Mouse (Mus musculus): Measurements from ENCODE around the gene Scnn1b.

Gene Scnn1b

GRCm38 (mm10) chr7:121864858-121865585 is at the start of gene Scnn1b:
Gene Scnn1b (plus strand): TSS chr7:121865038.
- DNase-seq: no peak

- DNase-seq: no peak
These were observed 43.2 kb upstream of the Scnn1b start for GRCm38 (mm10) chr7:121821632-121822031.

- no peak for DNase-seq
These were observed 36.4 kb upstream of the Scnn1b start for GRCm38 (mm10) chr7:121828481-121828880.

GRCm38 (mm10) chr7:121835392-121835791 is 29.4 kb upstream of the Scnn1b start:
- DNase-seq: no peak

GRCm38 (mm10) chr7:121836827-121837226 is 28.0 kb upstream of the Scnn1b start:
- no peak for DNase-seq

GRCm38 (mm10) chr7:121840810-121841209 is 24.0 kb upstream of the Scnn1b start:
- DNase-seq: no peak

GRCm38 (mm10) chr7:121842234-121842633 is 22.6 kb upstream of the Scnn1b start:
- DNase-seq: no peak

GRCm38 (mm10) chr7:121845964-121846363 is 18.9 kb upstream of the Scnn1b start:
- DNase-seq: no peak

- DNase-seq: no peak
These were observed 16.2 kb upstream of the Scnn1b start for GRCm38 (mm10) chr7:121848537-121849168.

GRCm38 (mm10) chr7:121857177-121857884 is 7.5 kb upstream of the Scnn1b start:
- DNase-seq: no peak

GRCm38 (mm10) chr7:121858939-121859338 is 5.9 kb upstream of the Scnn1b start:
- DNase-seq: peak; percentile 11

GRCm38 (mm10) chr7:121871631-121872030 is 6.8 kb downstream of the Scnn1b start:
- DNase-seq: no peak

GRCm38 (mm10) chr7:121873998-121874397 is 9.2 kb downstream of the Scnn1b start:
- no peak for DNase-seq

GRCm38 (mm10) chr7:121874784-121875183 is 9.9 kb downstream of the Scnn1b start:
- no peak for DNase-seq

GRCm38 (mm10) chr7:121880246-121880645 is 15.4 kb downstream of the Scnn1b start:
- DNase-seq: no peak

GRCm38 (mm10) chr7:121890636-121891360 is 26.0 kb downstream of the Scnn1b start:
- no peak for DNase-seq

GRCm38 (mm10) chr7:121896689-121897088 is 31.9 kb downstream of the Scnn1b start:
- no peak for DNase-seq

GRCm38 (mm10) chr7:121899311-121899710 is 34.5 kb downstream of the Scnn1b start:
- DNase-seq: peak; percentile 25

- peak; percentile 54 for DNase-seq
These were observed 35.1 kb downstream of the Scnn1b start for GRCm38 (mm10) chr7:121899940-121900339.

GRCm38 (mm10) chr7:121902757-121903411 is 38.0 kb downstream of the Scnn1b start:
- no peak for DNase-seq

GRCm38 (mm10) chr7:121906879-121907278 is 42.0 kb downstream of the Scnn1b start:
- DNase-seq: no peak

GRCm38 (mm10) chr7:121912250-121912649 is 47.4 kb downstream of the Scnn1b start:
- DNase-seq: no peak

- DNase-seq: no peak
These were observed 49.1 kb downstream of the Scnn1b start for GRCm38 (mm10) chr7:121913944-121914343.
